ENCODE assay signal across 8 mouse cellular contexts in the genomic region with DNA sequence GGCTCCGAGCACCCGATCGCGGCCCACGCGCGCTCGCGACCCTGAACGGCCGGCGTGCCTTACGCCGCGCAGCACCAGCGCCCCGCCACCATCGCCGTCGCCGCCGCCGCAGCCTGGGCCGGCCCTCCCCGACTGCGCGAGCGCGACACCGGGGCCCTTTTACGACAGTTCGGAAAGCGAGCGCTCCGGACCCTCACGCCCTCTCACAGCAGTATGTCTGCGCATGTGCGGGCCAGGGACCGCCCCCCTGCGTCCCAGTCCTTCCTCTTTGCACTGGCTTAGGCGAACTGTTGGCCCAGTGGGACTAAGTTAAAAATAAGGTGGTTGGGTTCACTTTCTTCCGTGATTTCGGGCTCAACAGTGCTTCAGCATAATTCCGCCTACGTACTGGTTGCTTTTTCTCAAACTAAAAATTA. TPM values are rescaled to one million over a fixed set of nuclear protein-coding genes. Genes with fewer than 3 reads are reported as not detected.
DNase-seq lines count a peak whose midpoint lies in the region; ATAC-seq and TF ChIP-seq lines count a peak whose summit lies in the region.

A gene (minus strand): TSS at position 100 of the 416 bp plus-strand sequence.

- peak within 1 kb of the TSS; percentile 95 for H3K27ac ChIP-seq in bone marrow macrophage, adult 2 months (ENCODE audit: insufficient read depth, low read depth, low read length)
- peak within 1 kb of the TSS; percentile 99 for H3K27ac ChIP-seq in embryonic fibroblast, embryonic 13.5 days (ENCODE audit: insufficient read depth, low read length)
- peak within 1 kb of the TSS; percentile 98 for H3K27ac ChIP-seq in kidney, embryonic 14.5 days (ENCODE audit: low read depth, low read length)
- peak within 1 kb of the TSS; percentile 99 for H3K27ac ChIP-seq in limb, embryonic 15.5 days

- TF ChIP-seq POLR2A in bone marrow macrophage, adult 2 months (IDR thresholded peaks at IDR 0.05; ENCODE audit: borderline replicate concordance, low read depth, low read length), result no peak
- peak; percentile 87 for TF ChIP-seq POLR2A in embryonic fibroblast, embryonic 13.5 days (IDR thresholded peaks at IDR 0.05; ENCODE audit: low read depth, low read length)

- H3K9me3 ChIP-seq in kidney, embryonic 14.5 days (ENCODE audit: control insufficient read depth, low read length), result no peaks in the 10 kb centered on the region
- H3K9me3 ChIP-seq in limb, embryonic 15.5 days, result no peaks in the 10 kb centered on the region

- ATAC-seq in kidney, embryonic 14.5 days (ENCODE audit: low FRiP score, low TSS enrichment), result peak; percentile 96
- peak; percentile 94 for ATAC-seq in limb, embryonic 15.5 days (ENCODE audit: insufficient number of reproducible peaks, low FRiP score, low TSS enrichment, low read depth)

- no peak for TF ChIP-seq CTCF in bone marrow macrophage, adult 2 months (IDR thresholded peaks at IDR 0.05; ENCODE audit: low read depth, low read length)
- no peak for TF ChIP-seq CTCF in embryonic fibroblast, embryonic 13.5 days (IDR thresholded peaks at IDR 0.05; ENCODE audit: borderline replicate concordance, insufficient read depth, low read length)

- H3K4me1 ChIP-seq in bone marrow macrophage, adult 2 months (ENCODE audit: control insufficient read depth, insufficient read depth, low read length), result peaks cover 6% of the 10 kb centered on the region; the same call in 1 of the 2 replicates
- no peaks in the 10 kb centered on the region for H3K4me1 ChIP-seq in embryonic fibroblast, embryonic 13.5 days (ENCODE audit: control insufficient read depth, insufficient read depth, low read length)
- peaks cover 7% of the 10 kb centered on the region; the same call in 1 of the 2 replicates for H3K4me1 ChIP-seq in kidney, embryonic 14.5 days (ENCODE audit: control insufficient read depth, insufficient read depth, low read length)
- H3K4me1 ChIP-seq in limb, embryonic 15.5 days, result peaks cover 8% of the 10 kb centered on the region

- no peaks in the 10 kb centered on the region for H3K27me3 ChIP-seq in kidney, embryonic 14.5 days (ENCODE audit: control insufficient read depth, insufficient read depth, low read length)
- H3K27me3 ChIP-seq in limb, embryonic 15.5 days, result no peaks in the 10 kb centered on the region

- H3K4me3 ChIP-seq in bone marrow macrophage, adult 2 months (ENCODE audit: insufficient read depth, low read length), result peak within 1 kb of the TSS; percentile 85
- peak within 1 kb of the TSS; percentile 88 for H3K4me3 ChIP-seq in embryonic fibroblast, embryonic 13.5 days (ENCODE audit: insufficient read depth, low read length)
- peak within 1 kb of the TSS; percentile 93 for H3K4me3 ChIP-seq in kidney, embryonic 14.5 days (ENCODE audit: low read length)
- H3K4me3 ChIP-seq in limb, embryonic 15.5 days, result peak within 1 kb of the TSS; percentile 98

- under 1% methylated on average over 45 of the region's 45 CpGs for WGBS in kidney, embryonic 14.5 days
- under 1% methylated on average over 39 of the region's 45 CpGs for WGBS in limb, embryonic 15.5 days

- H3K9ac ChIP-seq in kidney, embryonic 14.5 days (ENCODE audit: low read depth, low read length), result peak within 1 kb of the TSS; percentile 99
- H3K9ac ChIP-seq in limb, embryonic 15.5 days, result peak within 1 kb of the TSS; percentile 98

- H3K4me2 ChIP-seq in kidney, embryonic 14.5 days (replicated peaks; ENCODE audit: low read depth, low read length), result peak within 1 kb of the TSS; percentile 58
- H3K4me2 ChIP-seq in limb, embryonic 15.5 days, result peak within 1 kb of the TSS; percentile 50

- H3K36me3 ChIP-seq in kidney, embryonic 14.5 days (ENCODE audit: control insufficient read depth, insufficient read depth, low read length), result peaks cover 5% of the 10 kb centered on the region; the same call in 1 of the 2 replicates
- H3K36me3 ChIP-seq in limb, embryonic 15.5 days, result peaks cover 3% of the 10 kb centered on the region

- peak; percentile 96 for DNase-seq in A20 (ENCODE audit: low read depth, low spot score)
- DNase-seq in heart, adult 9 months (ENCODE audit: low spot score in 2 of 2), result peak; percentile 98
- peak; percentile 92 to 95 for DNase-seq in monocyte, adult 2 months (ENCODE audit: low read depth in 1 of 2, low spot score in 2 of 2)
- DNase-seq in spleen, postnatal 36 days (ENCODE audit: low spot score in 2 of 2), result peak; percentile 98

RNA-seq across cellular contexts. Expression of the gene that starts here (rescaled TPM):
- polyA plus RNA-seq in bone marrow macrophage, adult 2 months (2012; ENCODE audit: insufficient read depth, insufficient read length, missing spikeins), result 55.3 and 61.9 TPM in 2 replicates
- 39.2 and 45.3 TPM in 2 replicates for polyA plus RNA-seq in embryonic fibroblast, embryonic 13.5 days (2011; ENCODE audit: insufficient read length, low read depth, missing spikeins)
- polyA plus RNA-seq in kidney, embryonic 14.5 days (2014; fragmentation: Nextera tagmentation; extraction: Ambion mirVana), result 29.0 and 36.9 TPM in 2 replicates
- 22.8 and 25.5 TPM in 2 replicates for polyA plus RNA-seq in limb, embryonic 15.5 days (2015; fragmentation: Nextera tagmentation; extraction: Ambion mirVana)

Comparison
In these comparisons a context has a peak if more than half of its experiments do, and no peak if none do; other contexts are left out.
1. Peak in every context shown above with its lines: DNase-seq, ATAC-seq, H3K4me3 ChIP-seq and H3K27ac ChIP-seq.